Mouse (Mus musculus) lung, postnatal 0 days (tissue): Measurements from ENCODE around the gene Nr1h4. TPM values are rescaled to one million over a fixed set of nuclear protein-coding genes. Genes with fewer than 3 reads are reported as not detected.

Source experiments
- ATAC-seq: fragments of 200-750 bp; cut with Nextera tagmentation; 2 replicates; pipeline ENCODE4 v1.8.0; 2017; ENCODE audit warnings: moderate library complexity
- DNase-seq: peaks from one replicate; pipeline ENCODE4 v3.0.0-alpha.2; 2016; ENCODE audit warnings: low spot score
- H3K27ac ChIP-seq: fragments of 300-500 bp; sonication (generic); 2 replicates; pipeline ENCODE4 v1.5.1; 2014; ENCODE audit warnings: antibody characterized with exemption, mild to moderate bottlenecking, low read length, mixed read lengths
- H3K27me3 ChIP-seq: fragments of 300-500 bp; sonication (generic); replicated peaks from 2 replicates; pipeline ENCODE4 v1.6.1; 2014; ENCODE audit warnings: low read length, mixed read lengths; ENCODE audit not compliant: insufficient read depth
- H3K36me3 ChIP-seq: fragments of 300-500 bp; sonication (generic); 2 replicates; pipeline ENCODE4 v1.6.1; 2014; ENCODE audit warnings: low read length, mixed read lengths; ENCODE audit not compliant: insufficient read depth
- H3K4me1 ChIP-seq: fragments of 300-500 bp; sonication (generic); 2 replicates; pipeline ENCODE4 v1.6.1; 2014; ENCODE audit warnings: antibody characterized with exemption, low read depth, low read length, mixed read lengths; ENCODE audit not compliant: insufficient read depth
- H3K4me2 ChIP-seq: fragments of 300-500 bp; sonication (generic); replicated peaks from 2 replicates; pipeline ENCODE4 v1.6.1; 2014; ENCODE audit warnings: low read depth, mild to moderate bottlenecking, low read length, moderate library complexity, mixed read lengths
- H3K4me3 ChIP-seq: fragments of 300-500 bp; sonication (generic); 2 replicates; pipeline ENCODE4 v1.5.1; 2014; ENCODE audit warnings: low read depth, low read length
- H3K9ac ChIP-seq: fragments of 300-500 bp; sonication (generic); replicated peaks from 2 replicates; pipeline ENCODE4 v1.6.1; 2014; ENCODE audit warnings: low read depth, mild to moderate bottlenecking
- H3K9me3 ChIP-seq: fragments of 300-500 bp; sonication (generic); 2 replicates; pipeline ENCODE4 v1.6.1; 2016; ENCODE audit warnings: low read length, mixed read lengths
- CTCF ChIP-seq: IDR thresholded peaks from 2 replicates; pipeline ENCODE4 v1.5.1; 2016; ENCODE audit warnings: antibody characterized with exemption, mild to moderate bottlenecking
- EP300 ChIP-seq: IDR thresholded peaks from 2 replicates; pipeline ENCODE4 v1.6.1; 2016; ENCODE audit warnings: antibody characterized with exemption, mild to moderate bottlenecking, control low read depth
- WGBS: fragments of 180-500 bp; shearing (Covaris S2); extraction: QIAGEN DNeasy Blood & Tissue Kit; methylation state at CpG from one replicate; pipeline ENCODE4 v1.1.7; 2014; 5-methylcytosine and 5-hydroxymethylcytosine counted together
- polyA plus RNA-seq: library from polyadenylated mRNA; unstranded; fragments of >200 nt; fragmentation: Nextera tagmentation; extraction: Ambion mirVana; gene quantifications from 2 replicates; pipeline ENCODE4 v1.2.1, GENCODE M21; 2015

Nr1h4 gene
- polyA plus RNA-seq = 0.07 TPM in 1 of 2 replicates, not detected in the other

GRCm38 (mm10) chr10:89532929-89533727 lies at the start of gene Nr1h4:
Gene Nr1h4, minus strand, starts transcription at chr10:89533585.
- no peaks in the 10 kb centered on the region for H3K36me3 ChIP-seq
- no peak within 1 kb of the TSS for H3K27ac ChIP-seq
- no peaks in the 10 kb centered on the region for H3K9me3 ChIP-seq
- ATAC-seq = peak; percentile 37
- peak within 1 kb of the TSS; percentile 20; the same call in 1 of the 2 replicates for H3K4me2 ChIP-seq
- TF ChIP-seq EP300 (no peak), CTCF (no peak)
- H3K27me3 ChIP-seq = no peaks in the 10 kb centered on the region
- H3K4me1 ChIP-seq = no peaks in the 10 kb centered on the region
- H3K9ac ChIP-seq = no peak within 1 kb of the TSS
- DNase-seq = peak; percentile 41
- H3K4me3 ChIP-seq = no peak within 1 kb of the TSS
- WGBS = 31% methylated on average over 17 of the region's 17 CpGs

GRCm38 (mm10) chr10:89578801-89579200 lies 45.4 kb upstream of the Nr1h4 start:
- WGBS = 89% methylated on average over 4 of the region's 4 CpGs
- Histone ChIP-seq H3K9ac (no peak overlapping the region), H3K4me2 (no peak overlapping the region), H3K9me3 (no peaks in the 10 kb centered on the region), H3K36me3 (no peaks in the 10 kb centered on the region), H3K27me3 (no peaks in the 10 kb centered on the region), H3K4me1 (no peaks in the 10 kb centered on the region), H3K4me3 (no peak overlapping the region), H3K27ac (no peak overlapping the region)
- TF ChIP-seq CTCF (no peak), EP300 (no peak)
- DNase-seq = no peak
- ATAC-seq = no peak

GRCm38 (mm10) chr10:89577666-89578065 lies 44.3 kb upstream of the Nr1h4 start:
- Histone ChIP-seq H3K27ac (no peak overlapping the region), H3K4me1 (no peaks in the 10 kb centered on the region), H3K4me2 (no peak overlapping the region), H3K9ac (no peak overlapping the region), H3K4me3 (no peak overlapping the region), H3K9me3 (no peaks in the 10 kb centered on the region), H3K27me3 (no peaks in the 10 kb centered on the region), H3K36me3 (no peaks in the 10 kb centered on the region)
- DNase-seq (no peak), ATAC-seq (no peak)
- 81% methylated on average over 3 of the region's 3 CpGs for WGBS
- TF ChIP-seq EP300 = no peak
- TF ChIP-seq CTCF = no peak

GRCm38 (mm10) chr10:89573421-89573820 lies 40.0 kb upstream of the Nr1h4 start:
- H3K4me3 ChIP-seq = no peak overlapping the region
- H3K4me1 ChIP-seq = no peaks in the 10 kb centered on the region
- WGBS = 41% methylated on average over 3 of the region's 3 CpGs
- H3K27ac ChIP-seq = no peak overlapping the region
- ATAC-seq (no peak), DNase-seq (no peak)
- H3K4me2 ChIP-seq = no peak overlapping the region
- no peak overlapping the region for H3K9ac ChIP-seq
- H3K27me3 ChIP-seq = no peaks in the 10 kb centered on the region
- H3K36me3 ChIP-seq = no peaks in the 10 kb centered on the region
- H3K9me3 ChIP-seq = no peaks in the 10 kb centered on the region
- no peak for TF ChIP-seq EP300
- TF ChIP-seq CTCF = no peak

GRCm38 (mm10) chr10:89572946-89573345 lies 39.6 kb upstream of the Nr1h4 start:
- no peak for ATAC-seq
- TF ChIP-seq CTCF = no peak
- TF ChIP-seq EP300 = no peak
- no peak overlapping the region for H3K9ac ChIP-seq
- no peaks in the 10 kb centered on the region for H3K4me1 ChIP-seq
- H3K27me3 ChIP-seq = no peaks in the 10 kb centered on the region
- no peak overlapping the region for H3K4me2 ChIP-seq
- no peak overlapping the region for H3K27ac ChIP-seq
- 63% methylated on average over 6 of the region's 6 CpGs for WGBS
- H3K36me3 ChIP-seq = no peaks in the 10 kb centered on the region
- H3K9me3 ChIP-seq = no peaks in the 10 kb centered on the region
- no peak for DNase-seq
- no peak overlapping the region for H3K4me3 ChIP-seq

- no peak overlapping the region for H3K4me3 ChIP-seq
- no peak overlapping the region for H3K27ac ChIP-seq
- 85% methylated on average over 2 of the region's 2 CpGs for WGBS
- H3K4me2 ChIP-seq = no peak overlapping the region
- ATAC-seq (no peak), DNase-seq (no peak)
- H3K9ac ChIP-seq = no peak overlapping the region
- H3K4me1 ChIP-seq = no peaks in the 10 kb centered on the region
- no peaks in the 10 kb centered on the region for H3K36me3 ChIP-seq
- TF ChIP-seq CTCF = no peak
- TF ChIP-seq EP300 = no peak
- H3K9me3 ChIP-seq = no peaks in the 10 kb centered on the region
- H3K27me3 ChIP-seq = no peaks in the 10 kb centered on the region
Measured at GRCm38 (mm10) chr10:89567391-89567790, 34.0 kb upstream of the Nr1h4 start.
